Mouse (Mus musculus) embryo, embryonic 9.5 days (tissue): ENCODE data around the gene Prkcb.
A peak's percentile ranks its signal among the peaks of the same experiment; 100 is the strongest.

Source experiments
- DNase-seq: peaks from one replicate; pipeline ENCODE4 v3.0.0-alpha.2; 2017; ENCODE audit errors: extremely low spot score

Gene Prkcb

DNA sequence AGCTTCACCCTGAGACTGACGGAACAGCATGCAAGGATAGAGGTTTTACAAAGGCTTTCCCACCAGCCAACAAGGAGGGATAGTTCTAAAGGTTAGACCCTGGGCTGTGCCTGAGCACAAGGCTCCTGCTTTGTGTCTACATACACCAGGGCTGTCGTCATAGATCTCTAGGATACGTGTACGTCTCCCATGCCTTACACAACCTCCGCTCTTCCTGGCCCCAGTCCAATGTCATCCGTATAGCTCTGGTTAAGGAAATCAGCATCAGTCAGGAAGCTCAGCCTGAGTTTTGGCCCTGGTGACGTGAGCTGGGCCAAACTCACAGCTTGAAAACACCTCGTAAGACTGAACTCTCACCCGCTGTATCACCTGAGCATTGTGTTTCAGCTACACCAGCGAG, 307.3 kb downstream of the Prkcb start:
- no peak for DNase-seq

DNA sequence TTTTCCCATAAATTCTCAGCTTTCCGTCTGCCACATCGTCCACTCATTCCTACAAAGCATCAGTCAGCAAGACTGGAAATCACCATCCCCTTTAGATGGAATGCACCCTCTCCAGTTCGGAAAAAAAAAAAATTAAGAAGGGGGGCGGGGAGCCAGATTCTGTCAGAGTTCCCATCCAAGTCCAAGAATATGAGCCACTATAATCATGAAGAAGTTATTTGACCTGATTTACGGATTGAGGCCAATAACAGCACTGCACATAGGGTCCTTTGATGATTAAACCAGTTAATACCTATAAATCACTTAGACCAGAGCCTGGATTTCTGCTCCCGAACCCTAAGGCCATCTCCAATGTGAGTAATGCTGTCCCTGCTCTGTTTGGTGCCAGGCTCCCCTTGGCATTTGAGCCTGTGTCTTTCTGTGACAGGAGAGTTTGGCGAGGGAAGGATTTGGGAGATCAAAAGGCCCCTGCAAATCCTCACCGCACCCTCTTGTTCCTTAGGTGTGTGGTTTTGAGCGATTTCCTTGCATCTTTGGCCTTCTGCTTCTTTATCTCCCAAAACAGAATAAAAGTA, 308.1 kb downstream of the Prkcb start:
- DNase-seq = no peak

DNA sequence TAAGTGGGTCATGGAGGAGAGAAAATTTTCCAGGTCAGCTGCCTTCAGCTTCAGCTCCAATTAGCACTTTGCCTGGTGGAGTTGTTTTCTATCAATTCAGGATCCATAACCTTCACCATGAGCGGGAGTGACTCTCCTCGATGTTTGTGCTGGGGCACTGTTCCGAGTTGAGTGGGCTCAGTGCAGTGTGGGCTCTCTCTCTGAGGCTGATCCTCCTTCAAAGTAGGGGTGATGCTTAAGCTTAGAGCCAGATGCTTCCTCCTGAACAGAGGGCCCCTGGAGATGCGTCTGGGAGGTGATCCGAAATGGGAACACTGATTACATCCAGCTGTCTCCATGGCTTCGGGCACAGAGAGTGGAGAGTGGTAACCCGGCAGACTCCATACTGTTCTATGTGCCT, 308.8 kb downstream of the Prkcb start:
- no peak for DNase-seq

DNA sequence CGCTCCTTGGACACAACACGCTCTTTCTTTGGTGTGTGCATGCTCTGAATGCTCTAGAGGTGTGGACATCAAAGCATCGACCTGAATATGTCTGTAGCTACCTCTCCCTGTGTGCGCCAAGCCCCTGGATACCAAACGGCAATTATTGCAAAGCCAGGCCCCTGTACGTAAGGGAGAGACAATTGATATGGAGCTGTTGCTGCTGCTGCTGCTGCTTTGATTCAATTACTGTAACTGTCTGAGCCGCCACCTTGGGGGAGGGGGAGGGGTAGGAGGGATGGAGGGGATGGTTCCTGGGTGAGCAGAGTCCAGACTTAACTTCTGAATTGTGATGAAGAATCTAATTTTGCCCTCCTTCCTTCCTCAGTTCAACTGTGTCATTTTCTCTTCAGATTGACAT, 312.3 kb downstream of the Prkcb start:
- no peak for DNase-seq

DNA sequence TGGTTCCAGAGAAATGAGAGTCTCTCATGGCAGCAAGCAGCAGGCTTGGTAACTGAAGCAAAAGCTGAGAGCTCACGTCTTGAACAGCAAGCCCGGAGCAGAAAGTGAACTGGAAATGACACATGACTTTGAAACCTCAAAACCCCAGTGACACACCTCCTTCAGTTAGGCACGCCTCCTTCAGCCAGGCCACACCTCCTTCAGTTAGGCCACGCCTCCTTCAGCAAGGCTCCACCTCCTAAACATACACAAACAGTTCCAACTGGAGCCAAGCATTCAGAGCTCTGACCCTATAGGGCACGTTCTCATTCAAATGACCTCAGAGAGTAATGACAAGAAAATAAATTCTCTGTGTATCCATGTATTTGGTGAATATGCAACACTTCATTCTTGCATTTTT, 316.5 kb downstream of the Prkcb start:
- no peak for DNase-seq

DNA sequence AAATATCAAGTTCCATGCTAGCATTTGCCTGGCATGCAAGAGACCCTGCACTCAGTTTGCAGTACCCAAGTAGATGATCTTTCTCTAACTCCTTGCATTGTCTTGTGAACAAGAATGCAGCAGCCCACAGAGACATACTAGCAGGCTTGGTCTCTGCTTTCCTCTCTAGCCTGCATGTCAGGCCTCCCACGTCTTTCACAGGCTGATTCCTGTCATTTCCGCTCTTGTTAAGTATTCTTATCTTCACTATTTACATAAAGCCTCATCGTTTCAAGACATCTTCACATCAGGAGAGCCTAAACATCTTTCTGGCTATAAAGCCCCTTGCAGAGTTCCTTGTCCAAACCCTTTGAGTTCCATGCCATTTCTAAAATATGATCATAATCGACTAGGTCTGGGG, 320.9 kb downstream of the Prkcb start:
- DNase-seq = no peak

DNA sequence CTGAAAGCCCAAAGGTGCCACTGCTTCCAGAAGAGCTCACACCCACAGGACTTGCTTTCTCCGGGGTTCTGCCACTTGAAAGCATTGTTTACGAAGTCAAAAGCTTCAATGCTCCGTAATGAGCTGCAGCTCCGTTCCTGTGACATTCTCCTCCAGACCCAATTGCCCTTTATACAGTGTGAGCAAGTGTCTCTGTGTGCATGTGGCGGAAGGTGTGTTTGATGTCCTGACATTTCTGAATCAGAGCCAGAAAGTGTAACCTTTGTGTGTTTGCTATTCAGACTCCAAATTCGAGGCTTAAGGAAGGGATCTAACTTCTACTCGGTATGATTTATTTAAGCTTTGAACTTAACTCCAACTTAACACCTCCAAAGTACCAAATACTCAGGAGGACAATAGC, 321.6 kb downstream of the Prkcb start:
- DNase-seq = no peak

DNA sequence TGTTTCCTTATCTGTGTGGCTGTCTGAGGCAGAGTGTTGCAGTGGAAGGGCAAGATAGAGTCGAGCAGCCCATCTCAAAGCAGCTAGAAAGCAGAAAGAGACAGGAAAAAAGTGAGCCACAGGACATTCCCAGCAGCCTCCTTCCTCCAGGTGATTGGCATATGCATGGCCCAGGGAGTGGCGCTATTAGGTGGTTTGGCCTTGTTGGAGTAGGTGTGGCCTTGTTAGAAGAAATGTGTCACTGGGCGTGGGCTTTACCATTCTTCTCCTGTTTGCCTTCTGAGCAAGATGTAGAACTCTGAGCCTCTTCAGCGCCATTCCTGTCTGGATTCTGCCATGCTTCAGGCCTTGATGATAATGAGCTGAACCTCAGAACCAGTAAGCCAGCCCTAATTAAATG, 325.3 kb downstream of the Prkcb start:
- DNase-seq = no peak

DNA sequence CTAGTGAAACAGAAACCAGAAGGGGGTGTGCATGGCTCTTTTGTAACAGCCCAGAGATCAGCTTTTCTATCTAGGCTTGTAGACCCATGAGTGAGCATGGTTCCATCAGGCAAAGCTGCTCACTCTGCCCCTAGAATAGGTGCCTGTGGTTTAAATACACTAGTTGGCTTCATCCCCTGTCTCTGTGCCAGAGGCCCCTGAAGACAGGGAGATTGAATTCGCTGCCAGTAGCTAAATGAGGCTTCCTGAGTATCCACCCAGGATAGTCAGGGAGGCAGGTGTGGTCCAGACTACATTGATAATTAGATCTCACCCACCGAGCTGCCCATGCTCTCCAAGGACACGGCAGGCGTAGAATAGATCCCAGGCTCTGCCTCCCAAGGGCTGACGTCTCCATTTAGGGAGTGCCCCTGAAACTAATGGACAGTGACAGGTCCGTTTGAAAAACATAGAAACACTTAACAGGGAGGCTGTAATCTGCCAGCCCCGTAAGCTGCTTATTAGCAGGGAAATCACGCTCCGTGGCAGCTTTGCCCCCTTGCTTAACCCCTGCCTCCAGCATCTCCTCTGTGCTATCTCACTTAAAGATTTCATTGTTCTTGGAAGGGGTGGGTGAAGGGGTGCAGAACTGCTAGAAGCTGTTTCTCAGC, 333.7 kb downstream of the Prkcb start:
- no peak for DNase-seq

DNA sequence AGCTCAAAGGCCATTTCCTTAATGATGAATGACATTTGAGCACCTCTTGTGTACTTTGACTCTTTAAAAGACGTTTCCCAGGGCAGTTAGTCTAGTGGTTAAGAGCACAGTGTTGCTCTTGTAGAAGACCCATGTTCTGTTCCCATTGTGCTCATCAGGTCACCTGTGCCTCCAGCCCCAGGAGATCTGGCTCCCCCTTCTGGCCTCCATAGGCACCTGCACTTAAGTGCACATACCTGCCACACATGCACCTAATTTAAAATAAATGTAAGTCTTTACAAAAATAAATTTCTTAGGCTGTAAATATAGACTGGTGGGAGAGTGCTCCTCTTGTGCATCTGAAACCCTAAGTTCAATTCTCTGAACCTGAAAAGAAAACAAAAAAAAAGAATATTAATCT, 335.2 kb downstream of the Prkcb start:
- DNase-seq = no peak

DNA sequence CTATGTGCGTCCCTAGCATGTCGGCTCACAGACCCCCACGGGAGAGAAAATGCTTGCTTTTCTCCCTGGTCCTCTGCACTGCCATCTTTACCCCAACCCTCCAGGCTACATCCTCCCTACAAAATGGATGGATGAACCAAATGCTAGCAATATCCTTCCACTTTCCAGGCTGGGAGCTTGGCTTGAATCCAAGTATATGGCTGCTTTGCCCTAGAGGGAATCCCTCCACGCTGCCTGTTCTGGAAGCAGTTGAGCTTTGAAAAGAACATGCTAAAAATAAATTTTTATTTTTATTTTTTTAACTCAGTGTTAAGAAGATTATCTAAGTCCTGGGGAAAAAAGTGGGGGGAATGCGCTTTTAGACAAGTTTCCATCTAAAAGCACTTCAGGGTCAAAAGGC, 339.5 kb downstream of the Prkcb start:
- no peak for DNase-seq

DNA sequence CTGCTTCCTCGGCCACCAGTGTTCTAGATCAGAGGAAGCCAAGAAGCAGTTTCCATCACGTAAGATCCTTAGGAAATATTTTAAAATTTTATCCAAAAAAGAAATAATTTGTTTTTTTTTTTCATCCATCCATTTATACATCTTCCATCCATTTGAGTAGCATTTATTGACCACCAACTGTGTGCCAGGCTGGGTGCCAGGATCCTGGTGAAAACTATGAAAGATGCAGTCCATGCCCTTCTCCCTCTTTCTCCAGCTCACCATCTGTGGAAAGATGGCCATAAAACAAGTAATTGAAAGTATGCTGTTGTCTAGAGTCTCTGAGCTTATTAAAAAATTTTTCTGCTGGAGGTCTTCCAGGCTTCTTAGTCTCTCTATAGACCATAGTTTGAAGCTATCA, 341.8 kb downstream of the Prkcb start:
- no peak for DNase-seq

DNA sequence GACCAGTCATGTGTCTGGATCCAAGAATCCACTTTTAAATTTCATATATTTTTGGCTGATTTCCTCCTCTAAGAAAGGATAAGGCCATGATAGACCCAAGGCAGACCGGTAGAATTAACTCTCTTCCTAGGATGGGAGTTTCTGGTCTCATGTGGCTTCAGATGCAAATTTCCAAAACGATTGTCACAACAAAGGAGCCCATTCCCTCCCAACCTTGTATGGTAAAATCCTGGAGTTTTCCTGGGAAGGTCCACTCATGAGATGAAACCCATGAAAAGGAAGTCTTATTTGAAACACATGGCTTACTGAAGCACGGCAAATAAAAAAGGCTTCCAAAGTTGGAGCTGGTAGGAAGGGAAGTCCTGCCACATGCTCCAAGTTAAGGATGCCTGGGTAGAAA, 342.6 kb downstream of the Prkcb start:
- DNase-seq = no peak

DNA sequence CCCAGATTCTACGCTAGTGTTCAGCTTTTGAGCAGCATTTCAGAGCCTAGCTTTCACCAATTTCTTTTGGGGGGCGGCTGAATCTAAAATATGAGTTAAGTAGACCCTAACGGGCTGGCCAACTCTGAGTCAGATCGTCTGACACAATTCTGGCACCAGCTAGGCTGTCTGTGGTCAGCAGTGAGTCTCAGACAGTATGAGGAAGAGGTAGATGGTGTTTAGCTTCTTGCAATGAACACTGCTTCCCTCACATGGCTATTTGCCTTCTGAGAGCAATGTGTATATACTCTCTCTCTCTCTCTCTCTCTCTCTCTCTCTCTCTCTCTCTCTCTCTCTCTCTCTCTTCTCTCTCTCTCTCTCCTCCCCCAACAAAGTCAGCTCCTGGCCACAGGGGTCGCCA, 344.4 kb downstream of the Prkcb start:
- no peak for DNase-seq

DNA sequence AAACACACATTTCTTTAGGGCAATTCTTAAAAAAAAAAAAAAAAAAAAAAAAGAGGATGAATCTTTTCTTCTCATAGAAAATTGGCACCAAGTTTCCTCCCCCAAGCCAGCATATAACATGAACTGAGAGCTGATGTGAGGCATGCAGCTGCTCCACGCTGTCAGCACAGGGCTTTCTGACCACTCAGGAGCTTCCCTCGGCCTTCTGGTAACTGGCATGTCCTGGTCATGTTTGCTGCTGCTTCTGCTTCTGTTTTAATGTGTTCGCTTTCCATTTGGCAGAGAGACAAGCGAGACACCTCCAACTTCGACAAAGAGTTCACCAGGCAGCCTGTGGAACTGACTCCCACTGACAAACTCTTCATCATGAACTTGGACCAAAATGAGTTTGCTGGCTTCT, 344.9 kb downstream of the Prkcb start:
- DNase-seq = no peak

DNA sequence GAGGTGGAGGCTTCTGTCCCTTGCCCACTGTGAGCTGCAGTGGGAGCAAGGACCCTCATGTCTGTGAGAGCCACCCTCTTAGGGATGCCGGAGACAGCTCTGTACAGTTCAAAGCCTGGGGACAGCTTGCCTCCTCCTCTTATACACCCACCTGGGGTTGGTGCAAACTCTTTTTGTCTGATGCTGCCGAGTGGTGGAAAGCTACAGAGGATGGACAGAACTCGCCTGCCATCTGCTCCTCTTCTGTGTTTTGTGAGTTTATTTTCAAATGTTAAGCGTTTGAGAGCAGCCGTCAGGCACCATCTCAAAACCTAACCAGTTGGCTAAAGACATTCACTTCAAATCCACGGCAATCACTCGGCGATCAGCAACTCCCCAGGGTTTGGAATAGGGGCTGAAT, 355.1 kb downstream of the Prkcb start:
- DNase-seq = no peak

DNA sequence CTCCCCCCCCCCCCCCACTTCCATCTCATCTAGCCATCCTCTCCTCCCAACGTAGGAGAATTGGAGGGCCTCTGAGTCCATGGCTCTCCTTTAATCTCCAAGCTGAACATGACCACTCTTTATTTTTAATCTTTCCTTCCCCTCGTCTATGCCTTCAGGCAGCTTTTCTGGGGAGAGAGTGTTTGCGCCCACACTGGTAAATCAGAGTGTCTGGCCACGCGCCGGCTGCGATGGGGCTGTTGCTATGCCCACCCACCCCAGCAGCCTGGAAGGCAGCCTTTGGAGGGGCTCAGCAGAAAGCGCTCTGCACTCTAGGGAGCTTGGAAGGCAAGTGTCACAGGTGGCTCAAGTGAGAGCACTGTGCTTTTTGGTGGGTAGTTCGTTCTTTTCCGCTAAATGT, 360.8 kb downstream of the Prkcb start:
- DNase-seq = no peak

DNA sequence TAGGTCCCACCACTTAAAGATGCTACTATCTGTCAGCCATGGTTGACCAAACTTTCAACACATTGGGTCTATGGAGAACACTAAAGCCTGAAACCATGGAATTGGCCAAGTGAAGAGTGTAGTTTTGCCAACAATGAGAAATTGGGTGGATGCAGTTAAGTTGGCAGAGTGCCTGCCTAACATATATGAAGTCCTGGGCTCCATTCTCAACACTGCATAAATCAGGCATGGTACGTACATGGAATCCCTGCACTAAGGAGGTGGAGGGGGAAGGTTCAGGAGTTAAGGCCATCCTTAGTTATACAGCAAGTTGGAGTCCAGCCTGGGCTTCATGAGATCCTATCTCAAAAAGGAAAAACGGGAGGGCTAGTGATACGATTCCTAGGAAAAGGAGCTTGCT, 364.0 kb downstream of the Prkcb start:
- no peak for DNase-seq

DNA sequence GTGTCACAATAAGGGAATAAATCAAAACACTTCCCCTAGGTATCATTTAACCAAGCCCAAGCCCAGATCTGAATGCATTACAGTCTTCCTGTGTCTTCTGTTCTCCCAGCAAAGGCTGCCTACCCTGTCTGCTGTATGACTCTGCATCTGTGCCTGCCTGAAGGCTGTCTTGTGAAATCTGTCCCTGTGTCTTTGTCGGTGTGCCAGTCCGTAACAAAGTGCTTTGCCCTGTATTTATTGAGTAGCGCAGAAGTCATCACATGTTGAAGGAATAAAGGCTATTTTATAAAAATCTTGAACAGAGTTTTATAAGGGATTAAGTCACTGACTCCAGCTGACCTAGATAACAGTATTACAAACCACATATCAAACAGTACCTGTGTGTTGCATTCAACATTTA, 368.1 kb downstream of the Prkcb start:
- no peak for DNase-seq

DNA sequence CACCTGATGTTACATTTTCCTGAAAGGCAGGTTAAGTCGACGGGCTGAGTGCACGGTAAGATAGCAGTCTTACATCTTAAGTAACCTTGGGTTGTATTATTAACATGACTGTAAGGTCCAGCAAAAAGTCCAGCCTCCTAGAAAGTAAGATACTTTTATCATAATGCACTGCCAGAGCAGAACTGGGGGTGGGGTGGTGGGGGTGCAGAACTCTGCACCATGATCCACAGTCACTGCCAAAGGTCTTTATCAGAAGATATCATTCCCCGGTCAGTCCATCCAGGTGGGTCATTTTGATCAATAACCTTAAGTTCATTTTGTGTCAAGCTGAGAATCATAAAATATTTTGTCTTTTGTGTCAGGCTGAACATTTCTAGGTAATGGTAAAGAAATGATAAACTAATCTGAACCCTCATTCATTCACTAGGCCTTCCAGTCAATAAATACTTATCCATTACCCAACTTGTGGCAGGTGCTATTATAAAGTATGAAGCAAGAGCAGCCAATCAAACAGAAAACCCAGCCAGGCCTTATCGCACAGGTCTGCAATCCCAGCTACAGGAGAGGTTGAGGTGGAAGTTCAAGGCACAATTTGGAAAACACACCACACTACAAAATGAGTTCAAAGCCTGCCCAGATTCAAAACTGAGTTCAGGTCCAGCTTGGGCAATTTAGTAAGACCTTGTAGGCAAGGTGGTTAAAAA, 369.0 kb downstream of the Prkcb start:
- no peak for DNase-seq

DNA sequence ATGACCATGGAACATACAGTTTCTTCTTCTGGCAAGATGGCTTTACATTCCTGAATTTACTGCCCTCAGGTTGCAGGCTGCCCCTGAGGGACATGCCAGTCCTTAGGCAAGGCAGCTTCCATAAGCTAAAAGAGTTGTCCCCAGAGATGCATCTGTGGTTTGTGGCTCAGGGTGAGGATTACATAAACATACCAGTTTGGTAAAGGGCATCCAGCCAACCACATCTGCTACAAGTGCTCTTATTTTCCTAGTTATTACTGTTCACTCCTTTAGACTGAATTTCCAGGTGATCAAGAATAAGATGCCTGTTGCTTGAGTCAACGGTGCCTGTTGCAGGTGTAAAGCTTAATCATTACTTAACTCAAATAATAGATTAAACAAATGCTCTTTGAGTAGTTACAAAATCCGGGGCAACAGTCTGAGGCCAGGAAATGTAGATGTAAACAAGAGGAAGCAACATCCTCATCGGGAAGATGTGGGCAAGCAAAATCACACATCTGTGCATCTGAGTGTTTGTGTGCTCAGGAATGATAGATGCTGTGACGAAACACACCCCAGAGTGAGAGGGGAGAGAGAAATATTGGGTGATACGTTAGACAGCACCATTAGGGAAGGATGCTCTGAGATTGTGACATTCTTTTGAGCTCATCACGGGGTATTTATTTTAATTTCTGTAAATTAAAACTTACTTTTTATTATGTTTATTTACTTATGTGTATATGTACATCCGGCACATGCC, 376.9 kb downstream of the Prkcb start:
- no peak for DNase-seq

DNA sequence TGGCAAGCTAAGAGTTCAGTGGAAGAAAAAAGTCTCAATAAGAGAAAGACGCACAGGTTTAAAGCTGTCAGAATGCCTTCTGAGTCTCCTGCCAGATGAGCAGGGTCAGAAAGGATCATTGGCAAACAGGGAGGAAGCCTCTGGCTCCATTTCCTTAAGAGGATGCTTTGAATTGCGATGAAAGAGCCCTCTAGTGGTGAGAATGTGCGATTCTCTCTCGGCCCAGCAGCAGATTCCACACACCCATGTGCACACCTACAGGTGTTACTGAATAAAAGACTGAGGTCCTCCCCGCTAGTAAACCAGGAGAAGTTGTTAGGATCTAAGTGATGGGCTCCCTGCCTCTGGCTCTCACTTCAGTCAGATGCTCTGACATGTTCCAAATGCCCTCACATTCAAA, 379.4 kb downstream of the Prkcb start:
- DNase-seq = peak; percentile 17

DNA sequence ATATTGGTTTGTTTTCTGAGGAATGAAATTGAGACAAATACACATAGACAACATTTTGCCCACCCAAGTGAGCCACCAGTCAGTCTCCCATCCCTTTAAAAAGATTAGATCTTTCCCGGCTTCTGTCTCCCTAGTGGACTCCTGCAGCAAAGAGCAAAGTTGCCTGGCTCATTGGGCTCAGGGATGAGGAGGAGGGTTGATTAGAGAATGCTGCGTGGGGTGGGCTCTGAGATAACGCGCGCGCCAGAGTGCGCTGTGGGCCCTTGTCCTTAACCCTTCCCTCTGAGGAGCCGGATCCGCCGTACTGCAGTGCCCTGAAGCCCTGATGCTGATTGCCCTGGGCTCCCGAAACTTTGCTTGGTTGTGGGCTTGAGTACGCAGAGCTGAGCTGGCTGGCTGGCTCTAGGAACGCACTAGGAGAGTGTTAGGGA, 381.9 kb downstream of the Prkcb start, which contains the start of gene Cacng3:
TSS of gene Cacng3 (plus strand) at position 51 of the 431 bp plus-strand sequence.
- no peak for DNase-seq
